Mouse (Mus musculus): ENCODE results near the gene Papln.

Gene Papln

DNA sequence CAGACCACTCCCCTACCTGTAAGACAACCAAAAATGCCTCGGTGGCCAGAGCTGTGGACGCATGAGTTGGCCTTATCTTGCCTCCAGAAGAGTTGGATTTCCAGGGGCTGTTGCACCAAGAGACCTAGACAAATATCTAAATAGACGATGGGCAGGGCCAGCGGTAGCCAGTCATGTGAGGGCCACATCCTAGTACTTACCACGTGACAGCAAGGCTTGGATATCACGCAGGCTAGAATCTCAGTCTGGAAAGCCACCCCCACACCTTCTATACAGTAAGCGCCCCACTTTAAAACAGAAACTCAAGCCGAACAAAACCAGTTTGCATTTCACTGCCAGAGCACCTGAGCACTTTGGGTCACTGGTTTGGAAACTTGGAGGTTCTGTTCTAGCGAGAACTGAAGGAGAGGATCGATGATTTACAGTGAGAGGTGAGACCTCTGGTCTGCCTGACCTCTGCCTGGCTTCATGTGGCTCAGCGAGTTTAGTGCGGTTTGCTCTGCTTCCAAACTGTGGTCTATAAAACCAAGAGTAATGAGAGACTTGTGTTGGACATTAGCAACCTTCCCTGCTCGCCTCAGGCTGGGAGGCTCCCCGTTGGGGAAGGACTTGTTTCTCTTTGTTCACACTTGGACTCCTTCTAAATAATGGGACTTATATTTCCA, 4.9 kb downstream of the Papln start:
- peak; percentile 57 for DNase-seq

DNA sequence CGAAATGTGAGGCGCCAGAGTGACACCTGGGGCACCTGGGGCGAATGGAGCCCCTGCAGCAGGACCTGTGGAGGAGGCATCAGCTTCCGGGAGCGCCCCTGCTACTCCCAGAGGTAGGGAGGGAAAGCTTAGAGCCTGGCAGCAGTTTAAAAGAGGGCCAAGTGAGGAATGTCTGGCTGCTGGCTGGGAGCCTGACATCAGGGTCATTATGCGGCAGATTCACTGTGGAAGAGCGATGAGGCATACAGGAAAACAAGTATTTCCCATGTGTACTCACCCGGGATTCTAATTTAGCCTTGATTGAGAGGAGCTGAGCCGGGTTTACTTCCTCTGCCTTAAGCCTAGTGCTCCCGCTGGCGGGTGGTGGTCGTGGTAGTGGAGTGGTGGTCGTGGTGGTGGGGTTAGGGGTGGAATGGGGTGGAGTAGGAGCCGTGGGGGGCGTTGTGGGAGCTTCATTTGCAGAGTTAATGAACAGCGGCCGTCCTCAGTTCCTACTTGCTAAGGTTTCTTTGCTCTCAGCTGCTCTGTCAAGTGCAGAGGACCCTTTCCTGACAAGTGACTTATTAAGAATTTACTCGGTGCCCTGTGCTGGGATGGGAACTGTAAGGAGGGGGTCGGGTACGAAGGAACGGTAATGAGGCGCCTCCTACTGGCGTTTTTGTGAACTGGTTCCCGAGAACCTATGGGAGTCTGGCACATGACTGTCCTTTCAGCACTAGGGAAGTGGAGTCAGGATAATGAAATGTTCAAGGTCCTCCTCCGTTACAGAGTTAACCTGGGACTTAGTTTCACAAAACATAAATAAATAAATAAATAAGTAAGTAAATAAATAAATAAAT, 7.2 kb downstream of the Papln start:
- DNase-seq: peak; percentile 75

DNA sequence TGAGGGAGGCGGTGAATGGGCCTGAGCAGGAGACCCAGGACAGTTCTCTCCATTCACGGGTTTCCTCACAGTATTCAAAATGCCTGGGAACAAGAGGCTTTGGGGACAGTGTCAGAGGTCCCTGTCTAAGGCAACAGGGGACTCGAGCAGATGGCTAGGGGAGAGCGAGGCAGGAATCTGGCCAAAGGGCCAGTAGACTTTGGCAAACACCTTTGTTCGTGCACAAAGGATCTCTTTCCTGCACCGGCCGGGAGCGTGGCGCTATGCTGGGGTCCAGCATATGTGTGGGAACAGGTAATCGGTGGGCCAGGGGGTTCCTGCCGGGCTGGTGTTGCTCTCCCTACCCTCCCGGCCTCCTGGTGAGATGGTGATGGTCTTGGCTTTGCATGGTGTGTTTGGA, 12.2 kb downstream of the Papln start:
- no peak for DNase-seq

DNA sequence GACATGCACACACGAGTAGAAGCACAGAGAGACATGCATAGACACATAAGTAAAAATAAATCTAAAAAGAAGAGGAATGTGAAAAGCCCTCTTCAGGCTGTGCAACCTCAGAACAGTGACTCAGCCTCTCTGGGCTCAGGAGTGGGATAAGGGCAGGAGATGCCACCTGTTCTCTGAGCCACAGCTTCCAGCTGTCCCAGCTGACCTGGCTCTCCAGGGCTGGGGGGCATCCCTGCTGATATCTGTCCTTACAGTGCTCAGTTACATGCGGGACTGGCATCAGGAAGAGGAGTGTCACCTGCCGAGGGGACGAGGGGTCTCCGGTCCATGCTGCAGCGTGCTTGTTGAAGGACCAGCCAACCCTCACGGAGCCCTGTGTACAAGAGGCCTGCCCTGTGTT, 13.3 kb downstream of the Papln start:
- DNase-seq: no peak

DNA sequence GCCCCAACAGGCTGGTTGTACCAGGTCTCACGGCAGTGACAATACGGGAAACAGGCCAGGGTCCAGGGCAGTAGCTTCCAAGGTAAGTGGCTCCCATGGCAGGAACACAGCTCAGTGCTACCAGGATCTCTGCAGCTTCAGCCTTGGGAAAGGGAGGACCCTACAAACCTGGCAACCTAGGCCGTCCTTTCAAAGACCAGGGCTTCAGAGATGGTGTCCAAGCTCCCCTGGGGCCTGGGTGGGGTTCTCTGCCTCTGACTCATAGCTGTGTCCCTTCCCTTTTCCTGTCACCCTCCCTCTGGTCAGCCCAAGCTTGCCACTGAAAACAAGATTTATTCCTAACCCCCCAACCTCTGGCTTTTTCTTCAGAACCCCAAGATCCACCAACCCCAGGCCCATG, 16.7 kb downstream of the Papln start:
- no peak for DNase-seq

DNA sequence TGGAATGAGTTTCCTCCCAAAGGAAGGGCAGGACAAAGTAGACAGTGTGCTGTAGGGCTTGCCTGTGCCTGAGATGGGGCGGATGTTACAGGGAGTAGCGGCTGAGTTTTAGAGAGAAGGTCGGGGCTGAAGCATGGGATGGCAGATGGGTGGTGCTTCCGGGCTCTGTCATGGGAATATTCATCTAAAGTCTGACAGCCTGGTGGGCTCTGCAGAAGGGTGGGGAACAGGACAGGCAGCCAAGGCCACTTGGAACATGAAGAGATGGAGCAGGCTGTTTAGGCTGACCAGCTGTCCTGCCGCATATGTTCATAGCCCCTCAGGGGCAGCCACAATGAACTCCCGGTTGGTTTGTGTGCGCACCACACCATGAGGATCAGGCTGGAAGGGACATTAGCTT, 17.8 kb downstream of the Papln start:
- DNase-seq: no peak

DNA sequence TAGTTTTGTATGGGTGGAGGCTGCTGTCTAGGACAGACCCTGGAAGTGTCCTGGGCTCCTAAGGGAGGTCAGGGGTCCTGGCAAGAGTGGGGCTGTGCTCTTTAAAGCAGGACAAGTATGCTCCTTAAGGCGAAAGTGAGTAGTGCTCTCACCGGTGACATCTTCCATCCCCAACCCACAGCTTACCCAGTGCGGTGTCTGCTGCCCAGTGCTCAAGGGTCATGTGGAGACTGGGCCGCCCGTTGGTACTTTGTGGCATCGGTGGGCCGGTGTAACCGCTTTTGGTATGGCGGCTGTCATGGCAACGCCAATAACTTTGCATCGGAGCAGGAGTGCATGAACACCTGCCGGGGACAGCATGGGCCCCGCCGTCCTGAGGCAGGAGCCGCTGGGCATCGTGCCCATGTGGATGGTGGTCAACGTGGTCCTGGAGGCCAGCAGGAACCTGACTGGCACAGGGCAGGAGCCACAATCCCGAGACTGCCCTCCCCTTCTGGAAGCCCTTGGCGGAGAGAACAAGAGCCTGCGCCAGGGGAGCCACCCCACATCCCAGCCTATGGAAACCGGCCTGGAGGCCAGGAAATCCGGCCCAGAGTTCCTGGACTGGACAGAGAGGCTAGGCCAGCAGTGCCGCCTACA, 18.3 kb downstream of the Papln start:
- DNase-seq: no peak

DNA sequence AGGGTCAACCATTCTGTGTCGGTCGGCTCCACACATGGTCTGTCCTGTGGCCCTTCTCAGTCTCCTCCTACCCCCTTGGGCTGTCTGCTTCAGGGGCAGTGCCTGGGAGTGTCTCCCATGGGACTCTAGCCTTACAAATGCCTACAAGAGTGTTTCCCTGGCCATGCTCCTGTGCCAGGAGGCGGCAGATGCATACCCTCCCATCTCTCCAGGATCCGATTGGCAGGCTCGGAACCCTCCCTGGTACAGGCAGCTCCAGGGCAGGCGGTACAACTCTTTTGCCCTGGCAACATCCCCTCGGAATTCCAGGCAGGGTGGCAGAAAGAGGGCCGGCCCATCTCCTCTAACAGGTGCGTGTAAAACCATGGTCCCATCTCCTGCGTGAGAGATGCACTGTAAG, 19.2 kb downstream of the Papln start:
- no peak for DNase-seq

DNA sequence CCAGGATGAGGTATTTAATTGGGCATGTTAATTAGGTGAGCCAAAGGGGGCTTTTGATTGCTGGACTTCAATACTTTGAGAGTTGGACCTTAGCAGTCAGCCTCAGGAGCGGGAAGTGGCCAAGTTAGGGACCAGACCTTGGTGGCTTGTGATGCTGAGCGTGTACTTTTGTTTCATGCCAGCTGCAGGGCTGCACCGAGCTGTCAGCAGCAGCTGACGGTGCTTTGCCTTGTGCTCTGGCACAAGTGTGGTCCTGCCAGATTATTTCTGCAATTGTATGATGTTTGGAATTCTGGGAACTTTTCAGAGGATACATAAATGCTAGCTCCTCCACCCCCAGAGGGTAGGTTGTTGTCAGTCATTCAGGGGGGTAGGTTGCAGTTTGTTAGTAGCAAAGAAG, 21.9 kb downstream of the Papln start:
- no peak for DNase-seq

DNA sequence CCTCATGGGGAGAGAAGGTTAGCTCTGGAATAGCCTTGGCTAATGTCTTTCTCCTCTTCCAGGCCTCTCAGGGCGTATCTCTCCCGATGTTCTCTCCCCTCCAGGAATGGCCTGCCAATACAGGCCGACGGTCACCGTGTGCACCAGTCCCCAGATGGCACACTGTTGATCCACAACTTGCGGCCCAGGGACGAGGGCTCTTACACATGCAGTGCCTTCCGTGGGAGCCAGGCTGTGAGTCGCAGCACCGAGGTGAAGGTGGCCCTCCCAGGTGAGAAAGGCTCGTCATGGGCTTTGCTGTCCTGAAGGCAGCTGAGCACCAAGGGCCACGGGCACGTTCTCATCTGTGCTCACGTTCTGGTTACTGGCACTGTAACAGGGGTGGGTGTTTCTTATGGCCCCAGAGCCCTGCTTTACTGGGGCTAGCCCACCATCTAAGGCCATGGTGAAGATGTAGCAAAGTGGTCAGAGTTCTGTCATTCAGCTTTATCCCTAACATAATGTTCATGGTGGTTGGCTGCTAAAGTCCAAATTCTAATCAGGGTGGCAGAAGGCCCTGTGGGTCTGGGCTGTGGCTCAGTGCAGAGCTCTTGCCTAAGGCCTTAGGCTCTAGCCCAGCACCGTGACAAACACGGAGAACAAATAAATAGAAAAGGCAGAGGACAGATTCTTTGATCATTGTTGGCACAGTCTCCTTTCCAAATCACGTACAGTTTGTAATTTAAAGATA, 25.8 kb downstream of the Papln start:
- no peak for DNase-seq

DNA sequence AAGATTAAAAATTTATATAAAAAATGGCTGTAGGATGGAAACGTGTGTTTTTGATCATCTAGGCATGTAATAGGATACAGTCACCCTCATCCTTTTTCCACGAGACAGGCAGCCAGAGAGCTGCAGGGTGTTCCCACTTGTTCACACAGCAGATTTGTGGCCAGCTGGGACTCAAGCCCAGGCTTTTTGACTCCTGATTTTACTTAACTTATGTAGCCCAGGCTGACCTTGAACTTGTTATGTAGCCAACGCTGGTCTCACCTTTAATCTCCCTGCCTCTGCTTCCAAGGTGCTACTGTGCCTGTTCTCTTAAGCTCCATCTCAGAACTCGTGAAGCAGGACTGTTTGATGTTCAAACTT, 26.3 kb downstream of the Papln start:
- no peak for DNase-seq

DNA sequence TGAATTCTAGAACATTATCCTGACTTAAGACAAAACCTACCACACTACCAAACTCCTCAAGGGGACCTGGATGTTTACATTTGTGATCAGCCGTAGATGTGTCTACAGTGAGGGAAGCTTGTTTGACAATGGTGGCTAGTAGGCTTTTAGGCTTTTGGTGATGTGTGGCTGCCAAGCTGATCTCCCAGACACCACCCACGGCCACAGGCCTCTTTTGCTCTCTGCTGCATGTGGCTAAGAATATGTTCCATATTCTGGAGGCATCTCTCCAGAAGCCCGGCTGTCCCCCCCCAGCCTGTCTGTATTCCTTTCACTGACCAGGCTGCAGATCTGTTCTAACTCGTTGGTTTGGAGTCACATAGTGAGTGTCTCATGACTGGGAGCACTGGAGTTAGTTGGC, 27.3 kb downstream of the Papln start:
- DNase-seq: no peak

DNA sequence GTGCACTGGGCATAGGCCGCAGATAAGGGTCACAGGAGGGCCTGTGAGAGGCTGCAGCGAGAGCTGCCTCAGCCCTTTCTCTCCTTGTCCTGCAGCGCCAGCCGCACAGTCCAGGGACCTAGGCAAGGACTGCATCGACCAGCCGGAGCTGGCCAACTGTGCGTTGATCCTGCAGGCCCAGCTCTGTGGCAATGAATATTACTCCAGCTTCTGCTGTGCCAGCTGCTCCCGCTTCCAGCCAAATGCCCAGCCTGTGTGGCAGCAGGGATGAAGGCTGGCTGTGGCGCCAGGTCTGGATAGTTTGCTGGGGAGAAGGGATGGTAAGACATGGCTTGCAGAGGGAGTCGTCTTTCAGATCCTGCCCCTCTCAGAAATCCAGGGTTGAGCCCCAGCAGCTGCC, 28.3 kb downstream of the Papln start:
- DNase-seq: no peak

DNA sequence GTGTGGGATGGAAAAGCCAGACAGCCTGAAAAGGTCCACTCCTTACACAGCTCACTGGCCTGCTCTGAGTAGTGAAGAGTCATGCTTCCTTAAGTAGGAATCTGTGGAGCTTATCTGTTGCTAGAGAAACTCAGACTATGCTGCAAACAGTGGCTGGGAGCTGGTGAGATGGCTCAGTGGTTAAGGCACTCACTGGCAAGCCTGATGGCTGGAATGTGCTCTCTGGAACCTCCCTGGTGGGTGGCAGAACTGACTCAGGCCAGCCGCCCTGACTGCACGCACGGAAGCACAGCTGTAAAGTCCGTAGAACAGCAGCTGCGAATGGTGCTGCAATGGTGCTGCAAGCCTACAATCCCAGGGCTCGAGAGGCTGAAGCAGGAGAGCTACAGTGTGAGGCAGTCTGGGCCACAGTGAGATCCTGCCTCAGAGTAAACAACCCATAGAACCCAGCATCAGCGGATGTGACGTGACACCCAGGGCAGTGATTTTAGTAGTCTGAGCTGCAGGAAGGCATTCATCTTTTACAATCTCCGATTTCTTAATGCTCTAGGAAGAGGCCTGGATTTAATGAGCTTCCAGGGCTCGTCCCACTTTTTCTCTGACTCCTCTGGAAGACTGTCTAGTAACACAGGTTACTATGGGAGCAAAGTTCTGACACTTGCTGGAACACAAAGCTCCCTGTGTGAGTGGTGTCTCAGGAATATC, 29.4 kb downstream of the Papln start:
- peak; percentile 28 for DNase-seq

DNA sequence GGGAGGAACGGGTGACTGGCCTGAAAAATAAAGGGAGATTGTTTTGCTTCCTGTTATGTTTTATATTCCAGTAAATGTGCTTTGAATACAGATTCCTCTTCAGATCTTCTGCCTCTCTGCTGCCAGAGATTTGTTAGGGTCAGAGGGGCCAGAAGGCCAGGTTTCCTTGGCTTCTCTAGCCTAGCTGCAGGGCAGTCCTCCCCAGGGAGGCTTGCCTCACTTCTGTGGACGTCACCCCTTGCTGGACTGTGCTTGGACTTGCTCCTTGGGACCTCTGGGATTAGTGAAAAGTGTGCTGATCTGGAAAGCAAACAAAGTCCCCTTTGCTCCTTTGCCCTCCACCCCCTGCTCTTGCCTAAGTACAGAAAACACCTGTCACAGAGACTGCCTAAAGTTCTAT, 31.6 kb downstream of the Papln start:
- peak; percentile 62 for DNase-seq

DNA sequence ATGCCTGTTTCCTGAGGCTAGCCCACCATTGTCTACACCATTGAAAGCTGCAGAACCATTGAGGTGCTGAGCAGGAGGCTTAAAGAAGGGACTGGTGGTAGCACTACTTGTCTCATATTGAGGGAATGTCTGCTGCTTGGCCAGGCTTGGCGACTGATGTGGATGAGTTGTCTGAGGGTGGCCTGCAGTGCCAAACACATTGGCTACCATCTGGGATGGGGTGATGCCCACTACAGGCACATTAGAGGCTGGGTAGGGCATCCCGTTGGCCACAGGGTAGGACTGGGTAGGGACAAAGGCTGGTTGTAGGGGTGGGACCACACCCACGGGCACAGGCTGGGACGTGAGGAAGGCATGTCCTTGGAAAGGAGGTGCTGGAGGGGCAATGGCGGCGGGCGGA, 32.2 kb downstream of the Papln start:
- no peak for DNase-seq

DNA sequence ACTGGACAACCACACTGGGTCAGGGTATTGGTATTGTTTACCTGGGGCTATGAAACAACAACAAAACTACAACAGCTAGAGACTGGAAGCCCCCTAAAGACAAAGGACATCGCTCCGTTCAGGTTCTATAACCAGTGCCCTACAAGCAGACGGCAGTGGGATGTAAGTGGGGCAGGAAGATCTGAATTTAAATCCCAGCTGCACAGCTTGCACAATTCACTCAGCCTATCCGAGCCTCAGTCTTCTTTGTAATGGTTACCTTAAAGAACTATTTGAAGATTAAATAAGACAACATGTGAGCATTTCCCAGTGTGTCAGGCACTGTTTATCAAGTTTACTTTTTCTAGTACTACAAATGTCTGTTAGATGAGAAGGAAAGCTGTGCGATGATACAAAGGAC, 34.9 kb downstream of the Papln start:
- no peak for DNase-seq

DNA sequence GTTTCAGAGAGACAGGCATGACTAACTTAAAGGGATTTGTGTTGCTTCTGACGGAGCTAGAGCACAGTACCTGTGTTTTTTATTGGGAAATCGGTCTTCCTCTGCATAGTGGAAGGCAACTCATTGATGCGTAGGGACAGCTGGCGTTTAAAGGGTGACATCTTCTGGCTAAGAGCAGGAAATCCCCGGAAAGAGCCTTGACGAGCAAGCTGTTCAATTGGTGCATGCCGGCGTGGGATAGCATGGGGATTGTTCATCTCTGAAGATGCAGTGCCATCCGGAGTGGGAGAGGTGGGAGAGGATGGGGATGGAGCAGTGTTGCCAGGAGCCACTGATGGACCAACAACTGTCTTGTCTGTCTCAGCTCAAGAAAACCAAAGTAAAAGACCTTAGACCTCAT, 37.5 kb downstream of the Papln start:
- DNase-seq: no peak

DNA sequence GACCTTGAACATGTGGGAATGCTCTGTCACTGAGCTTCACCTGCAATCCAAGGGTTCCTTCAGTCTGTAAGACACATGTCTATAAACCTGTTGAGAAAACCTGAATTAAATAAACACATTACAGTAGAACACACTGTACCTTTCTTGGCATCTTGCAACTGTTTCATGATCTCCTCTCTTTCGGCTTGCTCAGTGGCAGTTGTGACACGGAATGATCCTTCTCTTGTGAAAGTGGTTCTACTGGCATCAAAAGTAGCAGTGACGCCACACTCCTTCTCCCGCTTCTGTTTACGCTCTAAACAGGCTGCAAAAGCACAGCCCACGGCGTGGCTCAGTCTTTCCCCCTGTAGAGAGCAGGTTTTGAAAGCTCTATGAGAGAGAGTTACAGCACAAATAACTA, 40.2 kb downstream of the Papln start:
- DNase-seq: no peak

DNA sequence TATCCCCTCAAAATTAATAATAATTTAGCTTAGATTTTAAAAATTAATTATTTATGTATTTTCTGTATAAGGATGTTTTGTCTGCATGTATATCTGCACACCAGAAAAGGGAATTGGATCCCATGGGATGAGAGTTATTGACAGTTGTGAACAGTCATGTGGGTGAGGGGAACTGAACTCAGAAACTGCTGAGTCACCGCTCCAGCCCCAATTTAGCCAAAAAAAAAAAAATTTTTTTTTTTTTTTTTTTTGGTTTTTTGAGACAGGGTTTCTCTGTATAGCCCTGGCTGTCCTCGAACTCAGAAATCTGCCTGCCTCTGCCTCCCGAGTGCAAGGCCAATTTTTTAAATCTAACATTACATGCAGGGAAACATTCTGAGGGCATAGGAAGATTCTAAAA, 48.5 kb downstream of the Papln start:
- no peak for DNase-seq

DNA sequence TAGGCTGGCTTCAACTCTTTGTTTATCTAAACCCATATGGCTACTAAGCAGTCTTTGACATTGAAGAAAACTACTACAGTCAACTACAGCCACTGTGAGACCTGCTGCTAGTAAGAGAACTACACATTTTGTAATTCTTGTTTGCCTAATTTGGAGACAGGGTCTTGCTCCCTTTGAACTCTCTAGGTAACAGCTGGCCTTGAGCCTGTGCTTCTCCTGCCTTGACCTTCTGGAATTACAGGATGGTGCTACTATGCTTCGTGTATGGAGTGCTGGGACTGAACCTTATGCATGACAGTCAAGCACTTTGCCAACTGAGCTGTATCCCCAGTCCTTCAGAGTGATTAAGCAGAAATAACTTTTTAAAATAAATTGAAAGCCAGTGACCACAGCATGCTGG, 53.2 kb downstream of the Papln start:
- DNase-seq: no peak

DNA sequence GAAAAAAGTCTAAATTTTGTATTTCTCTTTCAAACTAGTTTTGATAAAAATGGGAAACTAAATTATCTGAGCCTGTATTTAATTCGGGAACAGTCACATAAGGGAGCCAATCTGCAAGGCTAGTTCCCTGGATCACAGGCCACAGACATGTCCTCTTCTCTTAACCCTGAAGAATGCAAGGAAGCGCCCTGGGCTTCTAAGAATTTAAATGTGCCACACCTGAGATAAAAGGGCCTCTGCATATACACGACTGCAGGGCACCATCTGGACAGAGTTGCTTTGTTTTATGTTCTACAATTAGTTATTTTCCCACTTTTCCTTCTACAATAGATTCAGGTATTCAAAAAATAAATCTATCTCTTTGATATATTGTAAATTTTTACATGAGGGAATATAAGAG, 67.0 kb downstream of the Papln start:
- no peak for DNase-seq

DNA sequence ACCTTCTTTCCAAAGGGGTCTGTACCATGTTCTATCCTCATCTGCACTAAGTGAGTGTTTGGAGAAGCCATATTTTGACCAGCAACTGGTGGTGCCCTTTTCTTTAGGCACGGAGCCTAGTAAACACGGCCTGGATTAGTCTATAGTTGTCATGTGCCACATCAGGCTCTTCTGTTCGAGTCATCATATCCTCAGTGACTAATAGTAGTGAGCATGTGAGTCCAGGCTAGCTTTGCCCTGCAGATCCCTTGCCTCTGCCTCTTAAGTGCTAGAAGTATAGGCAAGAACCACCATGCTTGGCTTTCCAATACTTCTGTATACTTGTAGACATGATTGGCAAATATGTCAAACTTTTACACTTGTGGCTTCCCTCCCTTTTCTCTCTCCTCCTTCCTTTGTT, 70.5 kb downstream of the Papln start:
- DNase-seq: no peak

Measured in kidney, adult 11 months (tissue).